Mouse (Mus musculus): Measurements from ENCODE around the gene Gm27021. TPM values are rescaled to one million over a fixed set of nuclear protein-coding genes. Genes with fewer than 3 reads are reported as not detected.
"Not testable (repeated sequence)": the region's sequence is repeated elsewhere in the genome, so short reads cannot be mapped to it uniquely, and the experiment has no call there.

The Gm27021 gene
- total and polyA plus RNA-seq, 2 experiments from 2014 or later, result 7.0 to 12.4 TPM

DNA sequence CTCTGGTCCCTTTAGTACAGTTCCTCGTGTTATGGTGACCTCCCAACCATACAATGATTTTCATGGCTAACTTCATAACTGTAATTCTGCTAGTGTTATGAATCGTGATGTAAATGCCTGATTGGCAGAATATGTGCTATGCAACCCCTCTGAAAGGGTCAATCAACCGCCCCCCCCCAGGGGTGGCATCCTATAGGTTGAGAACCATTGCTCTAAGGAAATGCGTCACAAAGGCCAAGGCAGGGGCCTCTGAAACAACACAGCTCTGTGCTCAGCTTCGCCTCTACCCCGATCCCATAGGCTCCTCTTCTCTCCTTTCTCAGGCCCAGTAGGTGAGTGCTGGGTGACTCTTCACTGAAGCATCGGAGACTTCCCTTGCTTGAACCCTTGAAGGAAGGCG is 17.7 kb upstream of the Gm27021 start:
- no peaks in the 10 kb centered on the region for H3K9me3 ChIP-seq (ENCODE audit: low read length)
- ATAC-seq, result no peak
- TF ChIP-seq CTCF (IDR thresholded peaks at IDR 0.05; ENCODE audit: low read depth), result no peak
- H3K4me2 ChIP-seq (ENCODE audit: low read depth), result no peak overlapping the region
- no peaks in the 10 kb centered on the region for H3K36me3 ChIP-seq (ENCODE audit: insufficient read depth)
- H3K9ac ChIP-seq, result no peak overlapping the region
- H3K4me3 ChIP-seq (ENCODE audit: low read depth, low read length), result no peak overlapping the region
- no peak for DNase-seq
- H3K4me1 ChIP-seq (ENCODE audit: insufficient read depth), result no peaks in the 10 kb centered on the region
- no peaks in the 10 kb centered on the region for H3K27me3 ChIP-seq (ENCODE audit: insufficient read depth, low read length)
- H3K27ac ChIP-seq (ENCODE audit: low read depth, low read length), result no peak overlapping the region
- 79% methylated on average over 8 of the region's 8 CpGs for WGBS

- ATAC-seq (no peak), DNase-seq (no peak)
- TF ChIP-seq CTCF (IDR thresholded peaks at IDR 0.05; ENCODE audit: low read depth), result no peak
- Histone ChIP-seq H3K36me3 (ENCODE audit: insufficient read depth) (no peaks in the 10 kb centered on the region), H3K9me3 (ENCODE audit: low read length) (no peaks in the 10 kb centered on the region), H3K27ac (ENCODE audit: low read depth, low read length) (no peak overlapping the region), H3K4me3 (ENCODE audit: low read depth, low read length) (no peak overlapping the region), H3K4me1 (ENCODE audit: insufficient read depth) (no peaks in the 10 kb centered on the region), H3K9ac (no peak overlapping the region), H3K27me3 (ENCODE audit: insufficient read depth, low read length) (no peaks in the 10 kb centered on the region), H3K4me2 (ENCODE audit: low read depth) (no peak overlapping the region)
- 77% methylated on average over 5 of the region's 5 CpGs for WGBS
These were observed 17.2 kb upstream of the Gm27021 start for GRCm38 (mm10) chr8:120685097-120685496.

GRCm38 (mm10) chr8:120684082-120684481 is 16.2 kb upstream of the Gm27021 start:
- no peak for TF ChIP-seq CTCF (IDR thresholded peaks at IDR 0.05; ENCODE audit: low read depth)
- 54% methylated on average over 5 of the region's 5 CpGs for WGBS
- no peaks in the 10 kb centered on the region for H3K27me3 ChIP-seq (ENCODE audit: insufficient read depth, low read length)
- H3K4me1 ChIP-seq (ENCODE audit: insufficient read depth), result no peaks in the 10 kb centered on the region
- H3K4me2 ChIP-seq (ENCODE audit: low read depth), result no peak overlapping the region
- H3K9me3 ChIP-seq (ENCODE audit: low read length), result no peaks in the 10 kb centered on the region
- no peak overlapping the region for H3K4me3 ChIP-seq (ENCODE audit: low read depth, low read length)
- H3K36me3 ChIP-seq (ENCODE audit: insufficient read depth), result no peaks in the 10 kb centered on the region
- DNase-seq (no peak), ATAC-seq (no peak)
- no peak overlapping the region for H3K9ac ChIP-seq
- H3K27ac ChIP-seq (ENCODE audit: low read depth, low read length), result no peak overlapping the region

- Histone ChIP-seq H3K4me2 (ENCODE audit: low read depth) (no peak overlapping the region), H3K27me3 (ENCODE audit: insufficient read depth, low read length) (no peaks in the 10 kb centered on the region), H3K4me1 (ENCODE audit: insufficient read depth) (no peaks in the 10 kb centered on the region), H3K36me3 (ENCODE audit: insufficient read depth) (no peaks in the 10 kb centered on the region), H3K9me3 (ENCODE audit: low read length) (no peaks in the 10 kb centered on the region), H3K27ac (ENCODE audit: low read depth, low read length) (no peak overlapping the region), H3K4me3 (ENCODE audit: low read depth, low read length) (no peak overlapping the region), H3K9ac (no peak overlapping the region)
- DNase-seq (no peak), ATAC-seq (no peak)
- TF ChIP-seq CTCF (IDR thresholded peaks at IDR 0.05; ENCODE audit: low read depth), result peak; percentile 60
- WGBS, result 14% methylated on average over 10 of the region's 10 CpGs
These were observed 15.7 kb upstream of the Gm27021 start for GRCm38 (mm10) chr8:120683602-120684001.

GRCm38 (mm10) chr8:120681113-120681512 is 13.2 kb upstream of the Gm27021 start:
- TF ChIP-seq CTCF (IDR thresholded peaks at IDR 0.05; ENCODE audit: low read depth), result no peak
- Histone ChIP-seq H3K4me3 (ENCODE audit: low read depth, low read length) (no peak overlapping the region), H3K4me1 (ENCODE audit: insufficient read depth) (no peaks in the 10 kb centered on the region), H3K36me3 (ENCODE audit: insufficient read depth) (peaks cover 4% of the 10 kb centered on the region; the same call in 1 of the 2 replicates), H3K9ac (no peak overlapping the region), H3K9me3 (ENCODE audit: low read length) (no peaks in the 10 kb centered on the region), H3K4me2 (ENCODE audit: low read depth) (no peak overlapping the region), H3K27ac (ENCODE audit: low read depth, low read length) (no peak overlapping the region), H3K27me3 (ENCODE audit: insufficient read depth, low read length) (no peaks in the 10 kb centered on the region)
- DNase-seq (no peak), ATAC-seq (no peak)
- 79% methylated on average over 10 of the region's 10 CpGs for WGBS

- TF ChIP-seq CTCF (IDR thresholded peaks at IDR 0.05; ENCODE audit: low read depth), result peak; percentile 73
- H3K27me3 ChIP-seq (ENCODE audit: insufficient read depth, low read length); H3K9ac ChIP-seq; H3K9me3 ChIP-seq (ENCODE audit: low read length); H3K4me1 ChIP-seq (ENCODE audit: insufficient read depth); H3K27ac ChIP-seq (ENCODE audit: low read depth, low read length); H3K4me3 ChIP-seq (ENCODE audit: low read depth, low read length); H3K4me2 ChIP-seq (ENCODE audit: low read depth); H3K36me3 ChIP-seq (ENCODE audit: insufficient read depth): not testable (repeated sequence)
- WGBS, result 57% methylated on average over 7 of the region's 7 CpGs
- DNase-seq (peak; percentile 65), ATAC-seq (peak; percentile 66)
These were observed 12.5 kb upstream of the Gm27021 start for GRCm38 (mm10) chr8:120680405-120680804.

DNA sequence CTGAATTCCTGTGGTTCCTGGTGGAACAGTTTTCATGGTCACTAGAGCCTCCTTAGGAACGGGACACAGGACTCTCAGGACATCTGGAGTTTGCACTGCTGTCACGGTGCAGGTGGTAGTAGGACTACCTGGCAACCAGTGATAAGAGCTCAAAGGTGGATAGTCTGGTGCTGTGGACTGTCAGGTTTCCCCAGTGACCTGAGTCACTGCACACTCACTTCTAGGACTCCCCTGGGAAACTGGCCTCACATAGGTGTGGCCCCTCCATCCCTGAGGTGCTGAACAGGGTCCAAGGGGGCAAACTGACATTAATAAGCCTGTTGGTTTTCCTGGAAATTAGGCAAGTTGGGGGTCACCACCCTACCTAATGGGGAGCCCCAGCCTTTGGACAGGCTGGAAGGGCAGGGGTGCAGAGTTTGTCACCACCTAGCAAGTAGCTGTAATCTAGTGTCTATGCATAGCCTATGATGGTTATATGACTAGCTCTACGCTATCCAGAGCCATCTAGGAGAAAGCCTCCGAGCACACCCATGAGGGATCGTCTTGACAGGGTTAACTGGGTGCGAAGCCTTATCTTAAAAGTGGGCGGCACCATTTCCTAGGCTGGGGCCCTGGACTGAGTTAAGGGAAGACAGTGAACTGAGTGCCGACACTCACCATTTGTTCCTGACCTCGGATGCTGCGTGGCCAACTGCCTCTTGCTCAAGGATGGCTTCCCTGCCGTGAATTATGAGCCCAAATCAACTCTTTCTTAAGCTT is 11.9 kb upstream of the Gm27021 start:
- H3K27ac ChIP-seq (ENCODE audit: low read depth, low read length), result no peak overlapping the region
- peaks cover 10% of the 10 kb centered on the region; the same call in 1 of the 2 replicates for H3K36me3 ChIP-seq (ENCODE audit: insufficient read depth)
- TF ChIP-seq CTCF (IDR thresholded peaks at IDR 0.05; ENCODE audit: low read depth), result no peak
- DNase-seq (no peak), ATAC-seq (no peak)
- no peaks in the 10 kb centered on the region for H3K27me3 ChIP-seq (ENCODE audit: insufficient read depth, low read length)
- whole genome bisulfite sequencing, result 83% methylated on average over 11 of the region's 11 CpGs
- no peaks in the 10 kb centered on the region for H3K4me1 ChIP-seq (ENCODE audit: insufficient read depth)
- no peak overlapping the region for H3K4me2 ChIP-seq (ENCODE audit: low read depth)
- H3K9ac ChIP-seq, result no peak overlapping the region
- no peaks in the 10 kb centered on the region for H3K9me3 ChIP-seq (ENCODE audit: low read length)
- no peak overlapping the region for H3K4me3 ChIP-seq (ENCODE audit: low read depth, low read length)
